Mouse (Mus musculus): ENCODE data around the gene Dcdc2a. TPM values are rescaled to one million over a fixed set of nuclear protein-coding genes. Genes with fewer than 3 reads are reported as not detected.
A peak's percentile ranks its signal among the peaks of the same experiment; 100 is the strongest.

Dcdc2a gene
- total RNA-seq, 2 experiments from 2014 or later = 0.79 to 20.8 TPM

DNA sequence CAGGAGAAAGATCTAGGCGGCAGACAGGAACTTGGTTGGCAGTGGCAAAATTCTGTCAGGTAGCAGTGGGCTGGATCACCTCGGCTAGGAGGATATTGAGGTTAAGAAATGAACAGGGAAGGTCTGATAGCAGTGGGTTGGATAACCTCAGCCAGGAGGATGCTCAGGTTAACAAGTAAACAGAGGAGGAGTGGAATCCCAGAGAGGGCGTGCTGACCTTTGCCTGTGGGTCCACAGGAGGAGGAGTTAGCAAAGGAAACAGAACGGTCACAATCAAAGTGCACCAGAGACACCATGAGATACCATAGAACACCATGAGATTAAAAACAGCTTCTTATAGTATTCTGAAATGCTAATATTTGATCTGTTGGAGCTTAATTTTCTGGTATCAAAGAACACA is 38.6 kb downstream of the Dcdc2a start:
- no peak for DNase-seq (ENCODE audit: low spot score in 2 of 2)

DNA sequence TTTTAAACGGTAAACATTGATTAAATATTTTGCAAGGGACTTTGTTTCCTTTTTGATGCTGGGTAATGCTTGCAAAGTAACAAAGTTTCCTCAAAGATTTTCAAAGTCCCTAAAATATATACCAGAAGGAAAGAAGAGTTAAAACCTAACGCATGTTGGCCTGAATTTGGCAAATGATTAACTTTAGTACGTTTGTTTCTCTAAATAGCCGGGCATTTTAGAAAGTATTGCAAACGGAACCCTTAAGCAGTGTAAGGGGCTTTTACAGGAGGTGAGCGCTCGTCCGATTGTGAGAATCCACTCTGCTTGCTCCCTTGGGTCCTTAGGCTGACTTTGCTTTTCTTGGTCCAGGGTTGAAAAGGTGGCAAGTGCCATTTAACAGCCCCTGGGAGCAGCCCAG is 41.5 kb downstream of the Dcdc2a start:
- DNase-seq (ENCODE audit: low spot score in 2 of 2) = no peak

DNA sequence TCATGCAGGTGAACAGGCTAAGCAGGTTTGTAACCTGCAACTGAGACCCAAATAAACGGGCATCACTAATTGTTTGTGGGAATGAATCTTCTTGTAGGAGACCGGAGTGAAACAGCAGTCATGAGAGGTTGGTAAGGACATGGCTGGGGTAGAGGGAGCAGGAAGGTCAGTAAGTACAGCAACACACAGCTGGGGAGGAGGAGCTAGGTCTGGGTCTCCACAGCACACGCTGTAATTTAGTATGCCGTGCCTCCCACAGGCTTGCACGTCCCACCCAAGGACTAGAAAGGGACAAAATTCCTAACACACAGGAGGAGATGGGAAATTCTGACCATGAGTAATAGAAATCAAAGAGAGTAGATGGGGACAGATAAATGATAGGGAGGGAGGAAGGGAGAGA is 42.8 kb downstream of the Dcdc2a start:
- no peak for DNase-seq (ENCODE audit: low spot score in 2 of 2)

GRCm38 (mm10) chr13:25099508-25099907 is 43.7 kb downstream of the Dcdc2a start:
- DNase-seq (ENCODE audit: low spot score in 2 of 2) = no peak

GRCm38 (mm10) chr13:25100581-25100980 is 44.8 kb downstream of the Dcdc2a start:
- DNase-seq (ENCODE audit: low spot score in 2 of 2) = no peak

DNA sequence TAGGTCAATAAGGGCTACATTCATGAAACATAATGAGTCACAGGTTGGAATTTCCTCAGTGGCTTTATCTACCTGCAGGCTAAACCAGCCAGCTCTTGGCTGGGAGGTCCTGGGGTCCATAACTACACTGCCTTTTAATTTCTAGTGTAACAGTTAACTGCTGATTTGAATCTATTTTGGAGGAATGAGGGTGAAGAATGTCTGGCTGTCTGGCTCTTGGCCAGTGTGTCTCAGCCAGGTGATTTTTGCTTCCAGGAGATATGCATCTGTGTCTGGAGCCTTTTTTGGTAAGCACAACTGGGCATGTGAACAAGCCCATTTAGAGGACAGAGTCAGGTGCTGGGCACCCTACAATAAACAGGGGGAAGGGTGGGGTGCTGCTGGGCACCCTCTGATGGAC is 49.9 kb downstream of the Dcdc2a start:
- no peak for DNase-seq (ENCODE audit: low spot score in 2 of 2)

GRCm38 (mm10) chr13:25106740-25107139 is 50.9 kb downstream of the Dcdc2a start:
- DNase-seq (ENCODE audit: low spot score in 2 of 2) = no peak

DNA sequence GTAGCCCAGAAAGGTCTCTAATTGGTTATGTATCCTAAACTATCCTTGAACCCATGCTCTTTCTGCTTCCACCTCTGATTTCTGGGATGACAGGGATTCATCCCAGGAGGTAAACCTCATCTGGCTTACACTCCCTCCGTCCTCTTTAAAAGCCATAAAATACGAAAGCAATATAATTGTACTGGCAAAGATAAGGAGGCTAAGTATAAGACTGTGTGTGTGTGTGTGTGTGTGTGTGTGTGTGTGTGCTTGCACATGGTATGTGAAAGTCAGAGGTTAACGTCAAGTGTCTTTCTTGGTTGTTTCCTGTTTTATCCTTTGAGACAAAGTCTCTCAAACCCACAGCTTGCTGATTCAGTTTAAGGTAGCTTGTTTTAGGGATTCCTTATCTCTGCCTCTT is 52.5 kb downstream of the Dcdc2a start:
- no peak for DNase-seq (ENCODE audit: low spot score in 2 of 2)

GRCm38 (mm10) chr13:25110592-25111095 is 54.8 kb downstream of the Dcdc2a start:
- DNase-seq (ENCODE audit: low spot score in 2 of 2) = no peak

DNA sequence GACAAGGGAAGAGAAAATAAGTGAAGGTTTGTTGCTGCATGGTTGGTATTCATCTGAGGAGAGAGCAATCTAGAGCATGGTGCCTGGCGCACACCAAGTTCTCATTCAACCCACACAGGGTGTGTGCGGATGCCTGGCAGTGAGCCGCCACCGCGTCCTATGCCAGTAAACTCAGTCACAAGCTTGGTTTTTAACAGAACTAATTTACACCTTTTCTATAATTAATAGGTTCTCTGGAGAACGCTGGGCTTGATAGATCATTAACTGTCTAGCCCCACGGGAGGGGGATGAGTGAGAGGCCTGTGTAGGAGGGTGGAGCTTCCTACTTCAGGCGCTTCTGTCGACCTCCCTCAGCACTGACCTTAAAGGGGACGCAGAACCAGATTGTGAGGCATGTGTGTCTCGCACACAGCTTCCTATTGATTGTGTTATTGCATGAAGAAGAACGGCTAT is 59.7 kb downstream of the Dcdc2a start:
- peak in 1 of 2 experiments; percentile 10 for DNase-seq (ENCODE audit: low spot score in 2 of 2)

DNA sequence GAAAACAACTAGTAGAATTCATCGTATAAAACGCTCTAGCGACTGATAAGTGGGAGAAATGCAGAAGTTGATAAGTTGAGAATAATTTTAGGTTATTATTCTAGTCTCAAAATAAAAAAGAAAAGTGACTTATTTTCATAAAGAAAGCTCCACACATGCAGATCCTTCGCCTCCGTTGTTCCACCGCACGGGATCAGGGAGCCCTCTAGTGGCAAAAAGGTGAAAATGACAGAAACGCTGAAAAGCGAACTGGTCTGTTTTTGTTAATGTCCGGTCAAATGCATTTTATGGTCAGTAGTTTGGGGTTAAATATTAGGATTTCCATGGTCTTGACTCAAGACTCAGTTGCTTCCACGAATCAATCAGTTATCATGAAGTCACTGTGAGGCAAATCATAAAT is 60.2 kb downstream of the Dcdc2a start:
- peak in 1 of 2 experiments; percentile 24 for DNase-seq (ENCODE audit: low spot score in 2 of 2)

GRCm38 (mm10) chr13:25122740-25123335 is 67.0 kb downstream of the Dcdc2a start:
- no peak for DNase-seq (ENCODE audit: low spot score in 2 of 2)

- DNase-seq (ENCODE audit: low spot score in 2 of 2) = no peak
Observed at GRCm38 (mm10) chr13:25127216-25127615, 71.4 kb downstream of the Dcdc2a start.

- no peak for DNase-seq (ENCODE audit: low spot score in 2 of 2)
Observed at GRCm38 (mm10) chr13:25127806-25128205, 72.0 kb downstream of the Dcdc2a start.

DNA sequence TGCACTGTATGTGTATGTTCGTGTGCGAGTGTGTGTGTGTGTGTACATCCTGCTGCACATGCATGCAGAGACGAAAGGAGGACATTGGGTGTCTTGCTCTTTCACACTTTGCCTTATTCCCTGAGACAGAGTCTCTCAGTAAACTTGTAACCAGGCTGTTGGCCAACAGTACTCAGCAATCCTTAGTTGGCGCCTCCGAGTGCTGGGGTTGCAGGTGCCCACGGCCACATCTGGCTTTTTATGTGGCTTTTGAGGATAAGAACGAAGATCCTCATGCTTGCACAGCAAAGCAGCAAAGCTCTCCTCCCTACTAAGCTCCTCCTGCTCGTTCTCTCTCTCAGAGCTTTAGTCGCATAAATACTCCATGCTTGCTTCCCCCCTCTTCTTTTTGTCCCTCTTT is 73.0 kb downstream of the Dcdc2a start:
- DNase-seq (ENCODE audit: low spot score in 2 of 2) = no peak

GRCm38 (mm10) chr13:25143066-25143465 is 87.3 kb downstream of the Dcdc2a start:
- no peak for DNase-seq (ENCODE audit: low spot score in 2 of 2)

DNA sequence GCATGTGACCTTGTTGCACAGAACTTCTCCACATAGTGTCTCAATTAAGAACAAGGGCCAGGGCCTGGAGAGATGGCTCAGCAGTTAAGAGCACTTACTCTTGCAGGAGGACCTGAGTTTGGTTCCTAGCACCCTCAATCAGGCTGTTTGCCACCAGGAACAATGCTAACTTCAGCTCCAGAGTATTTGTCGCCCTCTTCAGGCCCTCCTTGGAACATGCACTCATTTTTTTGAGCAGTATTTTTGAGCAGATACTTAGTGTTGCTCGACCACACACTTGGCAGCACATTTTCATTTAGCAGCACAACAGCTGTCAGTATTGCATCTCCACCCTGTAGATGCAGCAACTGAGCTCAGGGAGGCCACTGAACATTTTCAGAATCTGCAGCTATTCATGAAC is 88.3 kb downstream of the Dcdc2a start:
- no peak for DNase-seq (ENCODE audit: low spot score in 2 of 2)

- no peak for DNase-seq (ENCODE audit: low spot score in 2 of 2)
Observed at GRCm38 (mm10) chr13:25146232-25146631, 90.4 kb downstream of the Dcdc2a start.

GRCm38 (mm10) chr13:25150154-25150781 is 94.5 kb downstream of the Dcdc2a start:
- no peak for DNase-seq (ENCODE audit: low spot score in 2 of 2)

GRCm38 (mm10) chr13:25150861-25151260 is 95.1 kb downstream of the Dcdc2a start:
- DNase-seq (ENCODE audit: low spot score in 2 of 2) = no peak

DNA sequence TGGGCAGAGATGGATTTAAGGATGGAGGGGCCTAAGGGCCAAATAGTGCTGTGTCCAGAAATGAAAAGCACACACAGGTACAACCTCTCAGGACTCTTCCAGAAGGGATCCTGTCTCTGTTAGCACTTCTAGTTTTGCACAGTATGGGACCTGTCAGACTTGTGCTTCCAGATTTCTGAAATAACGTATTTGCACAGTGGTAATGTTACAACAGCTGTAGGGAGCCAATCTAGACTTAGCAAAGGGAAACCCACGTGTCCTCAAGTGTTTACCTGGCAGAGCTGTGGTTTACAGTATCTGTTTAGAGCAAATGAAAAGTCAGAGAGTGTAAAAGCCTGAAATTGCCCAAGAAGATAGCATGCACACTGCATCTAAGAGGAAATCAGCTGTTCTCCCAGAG is 104.1 kb downstream of the Dcdc2a start:
- DNase-seq (ENCODE audit: low spot score in 2 of 2) = no peak

DNA sequence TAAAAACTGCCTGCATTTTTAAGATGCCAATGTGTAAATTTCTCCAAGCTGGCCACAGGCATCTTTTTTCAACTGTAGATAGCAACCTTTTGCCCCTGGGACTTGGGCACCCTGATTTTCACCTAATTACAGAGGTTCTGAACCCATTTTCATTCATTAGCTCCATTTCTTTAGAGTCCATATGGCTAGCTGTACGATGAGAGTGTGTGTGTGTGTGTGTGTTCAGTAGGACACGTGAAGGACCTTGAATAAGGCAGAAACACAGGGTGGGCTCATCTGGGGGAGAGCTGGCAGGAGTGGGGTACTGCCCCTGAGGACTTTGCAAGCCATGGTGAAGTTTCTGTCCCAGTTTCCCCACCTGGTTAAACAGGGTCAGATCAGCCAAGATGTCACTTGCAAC is 105.0 kb downstream of the Dcdc2a start:
- DNase-seq (ENCODE audit: low spot score in 2 of 2) = no peak

DNA sequence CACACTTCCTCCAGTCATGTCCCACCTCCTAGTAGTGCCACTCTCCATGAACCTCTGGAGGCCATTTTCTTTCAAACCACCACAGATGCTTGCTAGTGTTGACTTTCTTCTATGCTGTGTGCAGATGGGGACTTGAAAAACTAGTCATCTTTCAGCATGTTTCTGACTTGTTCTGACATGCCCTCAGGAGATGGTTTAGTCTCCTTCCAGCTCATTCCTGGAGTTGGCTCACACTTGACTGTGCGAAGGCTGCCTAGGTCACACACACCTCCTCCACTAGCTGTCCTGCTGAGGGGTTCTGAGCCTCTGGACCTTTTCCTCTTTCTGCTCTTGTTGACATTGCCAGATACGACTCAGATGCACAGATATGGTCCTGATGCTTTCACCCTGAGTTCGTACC is 106.8 kb downstream of the Dcdc2a start:
- no peak for DNase-seq (ENCODE audit: low spot score in 2 of 2)

Data from adrenal gland, postnatal 4 days (tissue).